Mouse (Mus musculus) olfactory bulb, adult 2 months (tissue): ENCODE results near the gene Atg101.

ENCODE experiments used
- CTCF ChIP-seq: fragments of 200-500 bp; IDR thresholded peaks from 2 replicates; pipeline ENCODE4 v1.5.1; 2012; ENCODE audit warnings: low read depth, mild to moderate bottlenecking, low read length, moderate library complexity; ENCODE audit not compliant: insufficient read depth
- POLR2A ChIP-seq: fragments of 200-500 bp; IDR thresholded peaks from 2 replicates; pipeline ENCODE4 v1.6.1; 2012; ENCODE audit warnings: mild to moderate bottlenecking, low read depth, low read length, moderate library complexity; ENCODE audit not compliant: insufficient read depth

DNA sequence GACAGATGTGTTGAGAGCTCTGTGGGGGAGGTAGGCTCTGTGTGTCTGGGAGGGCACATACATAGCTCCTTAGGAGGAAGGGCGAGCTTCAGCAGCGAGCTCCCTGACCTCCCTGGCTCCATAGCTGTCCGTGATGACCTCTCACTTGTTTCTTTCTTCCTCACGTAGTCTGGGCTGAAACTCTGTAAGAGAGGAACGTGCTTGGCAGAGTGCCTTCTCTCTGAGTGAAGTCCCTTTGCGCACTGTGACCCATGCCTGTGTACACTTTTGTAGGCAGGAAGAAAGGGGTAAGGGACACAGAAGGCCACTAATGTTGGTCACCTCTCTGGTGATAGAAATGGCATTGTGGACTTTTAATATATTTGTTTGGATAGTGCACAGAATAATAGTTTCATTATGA lies 3.3 kb downstream of the Atg101 start:
- no peak for TF ChIP-seq CTCF
- TF ChIP-seq POLR2A: no peak
